ENCODE assay signal across 31 mouse cellular contexts in genomic region chr12:82757367-82757766, GRCm38 (mm10).
A peak's percentile ranks its signal among the peaks of the same experiment; 100 is the strongest.
DNase-seq lines count a peak whose midpoint lies in the region; ATAC-seq and TF ChIP-seq lines count a peak whose summit lies in the region.
"Had no signal": no experiment of that assay in that cellular context is flagged by ENCODE, and none has a peak within 500 bp of the region (broad histone marks: within the 10 kb centered on the region; RNA-seq: fewer than 3 reads in every experiment).

No protein-coding gene starts in this region.

- H3K4me1 ChIP-seq in heart, embryonic 13.5 days, result peaks cover 40% of the 10 kb centered on the region
- H3K4me1 ChIP-seq in heart, embryonic 12.5 days (replicated peaks), result peaks cover 35% of the 10 kb centered on the region
- no peaks in the 10 kb centered on the region for H3K4me1 ChIP-seq in kidney, postnatal 0 days (replicated peaks; ENCODE audit: insufficient read depth, low read length)
- H3K4me1 ChIP-seq in lung, adult 2 months (ENCODE audit: control insufficient read depth, insufficient read depth, low read length), result no peaks in the 10 kb centered on the region
- H3K4me1 ChIP-seq: forebrain, embryonic 12.5 days; hindbrain, embryonic 12.5 days; intestine, embryonic 15.5 days; limb, embryonic 13.5 days; midbrain, embryonic 15.5 days; neural tube, embryonic 15.5 days; stomach, embryonic 15.5 days had no signal

- TF ChIP-seq CTCF in kidney, postnatal 0 days (IDR thresholded peaks at IDR 0.05; ENCODE audit: low read depth), result no peak
- no peak for TF ChIP-seq CTCF in lung, adult 2 months (IDR thresholded peaks at IDR 0.05; ENCODE audit: insufficient read depth, low read length)

- no peaks in the 10 kb centered on the region for H3K36me3 ChIP-seq in heart, embryonic 13.5 days
- no peaks in the 10 kb centered on the region for H3K36me3 ChIP-seq in heart, embryonic 12.5 days
- no peaks in the 10 kb centered on the region for H3K36me3 ChIP-seq in kidney, postnatal 0 days (ENCODE audit: insufficient read depth, low read length)
- H3K36me3 ChIP-seq: embryonic facial prominence, embryonic 15.5 days; forebrain, embryonic 12.5 days; hindbrain, embryonic 12.5 days; intestine, embryonic 15.5 days; limb, embryonic 13.5 days; midbrain, embryonic 15.5 days; neural tube, embryonic 15.5 days; stomach, embryonic 15.5 days had no signal

- TF ChIP-seq POLR2A in lung, adult 2 months (IDR thresholded peaks at IDR 0.05; ENCODE audit: borderline replicate concordance, extremely low read depth, low read depth, low read length), result no peak

- no peaks in the 10 kb centered on the region for H3K9me3 ChIP-seq in heart, embryonic 13.5 days
- no peaks in the 10 kb centered on the region for H3K9me3 ChIP-seq in heart, embryonic 12.5 days (replicated peaks)
- H3K9me3 ChIP-seq in kidney, postnatal 0 days (replicated peaks; ENCODE audit: low read length), result no peaks in the 10 kb centered on the region
- H3K9me3 ChIP-seq: embryonic facial prominence, embryonic 15.5 days; forebrain, embryonic 12.5 days; hindbrain, embryonic 12.5 days; intestine, embryonic 15.5 days; limb, embryonic 13.5 days; midbrain, embryonic 15.5 days; neural tube, embryonic 15.5 days; stomach, embryonic 15.5 days had no signal

- H3K4me2 ChIP-seq in heart, embryonic 13.5 days, result no peak overlapping the region
- H3K4me2 ChIP-seq in heart, embryonic 12.5 days, result no peak overlapping the region
- no peak overlapping the region for H3K4me2 ChIP-seq in kidney, postnatal 0 days (ENCODE audit: low read length)
- H3K4me2 ChIP-seq: embryonic facial prominence, embryonic 15.5 days; forebrain, embryonic 12.5 days; hindbrain, embryonic 12.5 days; intestine, embryonic 15.5 days; limb, embryonic 13.5 days; midbrain, embryonic 15.5 days; neural tube, embryonic 15.5 days; stomach, embryonic 15.5 days had no signal

- no peaks in the 10 kb centered on the region for H3K27me3 ChIP-seq in heart, embryonic 13.5 days (replicated peaks)
- H3K27me3 ChIP-seq in heart, embryonic 12.5 days (replicated peaks), result no peaks in the 10 kb centered on the region
- H3K27me3 ChIP-seq in kidney, postnatal 0 days (ENCODE audit: insufficient read depth, low read length), result no peaks in the 10 kb centered on the region
- H3K27me3 ChIP-seq: CH12.LX; embryonic facial prominence, embryonic 15.5 days; forebrain, embryonic 12.5 days; hindbrain, embryonic 12.5 days; intestine, embryonic 15.5 days; limb, embryonic 13.5 days; midbrain, embryonic 15.5 days; neural tube, embryonic 15.5 days; stomach, embryonic 15.5 days had no signal

- H3K4me3 ChIP-seq in heart, embryonic 13.5 days, result no peak overlapping the region
- no peak overlapping the region for H3K4me3 ChIP-seq in heart, embryonic 12.5 days
- H3K4me3 ChIP-seq in kidney, postnatal 0 days (replicated peaks; ENCODE audit: low read depth, low read length), result no peak overlapping the region
- H3K4me3 ChIP-seq in lung, adult 2 months (replicated peaks; ENCODE audit: extremely low read depth, low read depth, low read length), result no peak overlapping the region
- H3K4me3 ChIP-seq: embryonic facial prominence, embryonic 15.5 days; forebrain, embryonic 12.5 days; gastrocnemius, adult 2 months; hindbrain, embryonic 12.5 days; intestine, embryonic 15.5 days; limb, embryonic 13.5 days; midbrain, embryonic 15.5 days; neural tube, embryonic 15.5 days; stomach, embryonic 15.5 days had no signal

- ATAC-seq in heart, embryonic 13.5 days (ENCODE audit: extremely low read depth, insufficient number of reproducible peaks, low FRiP score, low TSS enrichment), result no peak
- ATAC-seq in heart, embryonic 12.5 days (ENCODE audit: insufficient number of reproducible peaks, low FRiP score), result no peak
- no peak for ATAC-seq in kidney, postnatal 0 days (replicated peaks; ENCODE audit: low FRiP score, low read depth)
- ATAC-seq: activated CD4-positive, CD25-positive, alpha-beta regulatory T cell, adult 4 months; forebrain, postnatal 0 days; hindbrain, postnatal 0 days; intestine, embryonic 15.5 days; midbrain, embryonic 15.5 days had no signal

- DNase-seq in embryo, embryonic 11 days, result peak; percentile 9
- DNase-seq in embryo, embryonic 10 days (ENCODE audit: low spot score), result no peak
- peak; percentile 12 for DNase-seq in kidney, postnatal 0 days (ENCODE audit: low spot score)
- no peak for DNase-seq in kidney, postnatal 36 days
- peak; percentile 6 for DNase-seq in lung, postnatal 10 days
- no peak for DNase-seq in lung, adult 2 months
- DNase-seq: adrenal gland, adult 2 months; adrenal gland, postnatal 36 days; cerebellum, adult 8-10 months; cerebellum, postnatal 36 days; forebrain, postnatal 0 days; gastrocnemius, adult 2 months; gastrocnemius, postnatal 36 days; heart, postnatal 36 days; kidney, adult 8-10 months; kidney, postnatal 14 days had no signal

- peak overlapping the region; percentile 21 for H3K27ac ChIP-seq in heart, embryonic 13.5 days (replicated peaks)
- no peak overlapping the region; the same call in 1 of the 2 replicates for H3K27ac ChIP-seq in heart, embryonic 12.5 days (ENCODE audit: poor library complexity, severe bottlenecking)
- no peak overlapping the region for H3K27ac ChIP-seq in kidney, postnatal 0 days
- H3K27ac ChIP-seq: embryonic facial prominence, embryonic 15.5 days; forebrain, embryonic 12.5 days; gastrocnemius, adult 2 months; hindbrain, embryonic 12.5 days; hindbrain, postnatal 0 days; intestine, embryonic 15.5 days; limb, embryonic 13.5 days; liver, embryonic 14.5 days; macrophage; midbrain, embryonic 15.5 days; neural tube, embryonic 15.5 days; stomach, embryonic 15.5 days had no signal

- H3K9ac ChIP-seq in heart, embryonic 13.5 days, result no peak overlapping the region
- H3K9ac ChIP-seq in heart, embryonic 12.5 days, result no peak overlapping the region
- no peak overlapping the region for H3K9ac ChIP-seq in kidney, postnatal 0 days (ENCODE audit: low read depth, low read length)
- H3K9ac ChIP-seq: embryonic facial prominence, embryonic 15.5 days; forebrain, embryonic 12.5 days; forebrain, postnatal 0 days; hindbrain, embryonic 12.5 days; intestine, embryonic 15.5 days; limb, embryonic 13.5 days; liver, embryonic 14.5 days; midbrain, embryonic 15.5 days; neural tube, embryonic 15.5 days; stomach, embryonic 15.5 days had no signal

- WGBS in heart, embryonic 13.5 days, result 25% methylated on average over 1 of the region's 1 CpGs
- WGBS in heart, embryonic 12.5 days, result 26% methylated on average over 1 of the region's 1 CpGs
- 32% methylated on average over 1 of the region's 1 CpGs for WGBS in kidney, postnatal 0 days
- 33% methylated on average over 1 of the region's 1 CpGs for WGBS in lung, adult 2 months

Comparison
In these comparisons a context has a peak if more than half of its experiments do, and no peak if none do; other contexts are left out.
1. DNase-seq: peak in embryo, embryonic 11 days (single experiment), kidney, postnatal 0 days (single experiment) and lung, postnatal 10 days (single experiment); none in embryo, embryonic 10 days (single experiment), kidney, postnatal 36 days (0 of 2) and lung, adult 2 months (single experiment).